Mouse (Mus musculus) E14TG2a.4 (cell line): ENCODE measurements around the gene Gucy2d.

Source experiments
- H3K27me3 ChIP-seq: 2 replicates; pipeline ENCODE4 v1.6.1; 2014; ENCODE audit warnings: low read length, control low read depth; ENCODE audit not compliant: insufficient read depth
- H3K36me3 ChIP-seq: 2 replicates; pipeline ENCODE4 v1.6.1; 2014; ENCODE audit warnings: low read length, control low read depth; ENCODE audit not compliant: insufficient read depth
- H3K4me1 ChIP-seq: replicated peaks from 2 replicates; pipeline ENCODE4 v1.6.1; 2014; ENCODE audit warnings: low read depth, low read length, control low read depth
- H3K4me3 ChIP-seq: replicated peaks from 2 replicates; pipeline ENCODE4 v1.5.1; 2014; ENCODE audit warnings: mild to moderate bottlenecking, low read length
- H3K9me3 ChIP-seq: 2 replicates; pipeline ENCODE4 v1.6.1; 2014; ENCODE audit warnings: low read length, control low read depth
- CTCF ChIP-seq: conservative IDR thresholded peaks from 2 replicates; pipeline ENCODE4 v1.5.1; 2014; ENCODE audit warnings: low read length
- NANOG ChIP-seq: IDR thresholded peaks from 2 replicates; pipeline ENCODE4 v1.6.1; 2014; ENCODE audit warnings: borderline replicate concordance, low read length, mixed read lengths
- POU5F1 ChIP-seq: IDR thresholded peaks from 2 replicates; pipeline ENCODE4 v1.6.1; 2014; ENCODE audit warnings: low read length, borderline replicate concordance

The Gucy2d gene

DNA sequence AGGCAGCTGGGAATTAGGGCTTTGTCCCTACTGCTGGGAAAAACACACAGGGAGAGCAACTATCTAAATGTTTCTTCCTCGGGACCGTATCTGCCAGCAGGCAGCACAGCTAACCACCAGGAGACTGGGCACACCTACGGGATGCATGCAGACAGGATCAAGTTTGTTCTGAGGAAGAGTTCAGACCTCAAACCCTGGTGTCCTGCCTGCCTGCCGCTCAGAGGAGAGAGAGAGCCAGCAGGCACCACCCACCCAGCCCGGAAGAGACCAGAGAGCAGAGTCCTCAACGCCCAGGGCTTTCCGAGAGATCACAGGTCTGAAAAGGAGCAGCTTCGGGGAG lies 43.0 kb downstream of the Gucy2d start:
- Histone ChIP-seq H3K36me3 (no peaks in the 10 kb centered on the region), H3K4me1 (no peaks in the 10 kb centered on the region), H3K27me3 (peaks cover 70% of the 10 kb centered on the region), H3K4me3 (no peak overlapping the region), H3K9me3 (peaks cover 5% of the 10 kb centered on the region; the same call in 1 of the 2 replicates)
- no peak for TF ChIP-seq POU5F1
- TF ChIP-seq NANOG, result no peak
- TF ChIP-seq CTCF, result no peak

DNA sequence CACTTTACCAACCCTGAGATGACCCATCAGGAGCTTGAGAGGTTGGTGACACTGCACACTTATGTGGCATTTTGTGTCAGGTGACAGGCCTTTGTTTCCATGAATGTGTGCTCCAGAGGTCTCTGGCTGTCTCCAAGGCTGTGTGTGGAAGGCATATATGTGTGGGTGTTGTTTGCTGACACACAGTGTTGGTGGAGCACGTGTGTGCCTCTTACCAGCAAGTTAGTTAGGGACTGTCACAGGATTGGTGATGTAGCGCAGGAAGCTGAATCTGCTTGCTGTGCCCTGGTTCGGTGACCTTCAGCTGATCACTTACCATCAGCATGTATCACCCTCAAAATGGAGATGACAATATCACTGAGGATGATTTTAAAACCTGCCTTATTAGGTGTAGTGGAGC lies 44.7 kb downstream of the Gucy2d start:
- peaks cover 5% of the 10 kb centered on the region; the same call in 1 of the 2 replicates for H3K9me3 ChIP-seq
- no peak for TF ChIP-seq POU5F1
- TF ChIP-seq CTCF, result no peak
- TF ChIP-seq NANOG, result no peak
- no peak overlapping the region for H3K4me3 ChIP-seq
- H3K4me1 ChIP-seq, result peaks cover 6% of the 10 kb centered on the region; the same call in 1 of the 2 replicates
- no peaks in the 10 kb centered on the region for H3K36me3 ChIP-seq
- peaks cover 74% of the 10 kb centered on the region for H3K27me3 ChIP-seq

DNA sequence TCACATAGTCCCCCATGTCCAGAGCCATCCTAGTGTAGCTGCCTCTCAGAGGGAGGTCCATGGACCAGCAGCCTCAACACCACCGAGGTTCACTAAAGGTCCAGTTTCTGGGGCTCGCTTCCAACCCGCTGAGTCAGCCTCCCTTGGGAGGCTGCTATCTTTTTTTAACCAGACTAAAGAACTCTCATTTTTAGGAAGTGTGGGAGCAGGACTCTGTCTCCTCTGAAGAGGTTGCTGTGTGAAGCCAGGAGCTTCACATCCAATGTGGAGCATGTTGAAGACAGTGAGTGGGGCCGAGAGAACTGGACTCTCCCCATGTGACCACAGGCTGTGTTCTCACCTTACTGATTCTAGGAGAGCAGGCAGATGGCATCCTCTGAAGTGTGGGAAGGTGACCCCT lies 45.3 kb downstream of the Gucy2d start:
- no peak for TF ChIP-seq NANOG
- TF ChIP-seq POU5F1, result no peak
- no peak for TF ChIP-seq CTCF
- Histone ChIP-seq H3K9me3 (peaks cover 5% of the 10 kb centered on the region; the same call in 1 of the 2 replicates), H3K27me3 (peaks cover 74% of the 10 kb centered on the region), H3K4me3 (no peak overlapping the region), H3K4me1 (peaks cover 11% of the 10 kb centered on the region), H3K36me3 (no peaks in the 10 kb centered on the region)

- Histone ChIP-seq H3K9me3 (peaks cover 5% of the 10 kb centered on the region; the same call in 1 of the 2 replicates), H3K4me3 (no peak overlapping the region), H3K4me1 (peaks cover 11% of the 10 kb centered on the region), H3K36me3 (no peaks in the 10 kb centered on the region), H3K27me3 (peaks cover 79% of the 10 kb centered on the region)
- TF ChIP-seq NANOG (no peak), CTCF (no peak), POU5F1 (no peak)
Observed at GRCm38 (mm10) chr7:98486471-98486917, 46.3 kb downstream of the Gucy2d start.

DNA sequence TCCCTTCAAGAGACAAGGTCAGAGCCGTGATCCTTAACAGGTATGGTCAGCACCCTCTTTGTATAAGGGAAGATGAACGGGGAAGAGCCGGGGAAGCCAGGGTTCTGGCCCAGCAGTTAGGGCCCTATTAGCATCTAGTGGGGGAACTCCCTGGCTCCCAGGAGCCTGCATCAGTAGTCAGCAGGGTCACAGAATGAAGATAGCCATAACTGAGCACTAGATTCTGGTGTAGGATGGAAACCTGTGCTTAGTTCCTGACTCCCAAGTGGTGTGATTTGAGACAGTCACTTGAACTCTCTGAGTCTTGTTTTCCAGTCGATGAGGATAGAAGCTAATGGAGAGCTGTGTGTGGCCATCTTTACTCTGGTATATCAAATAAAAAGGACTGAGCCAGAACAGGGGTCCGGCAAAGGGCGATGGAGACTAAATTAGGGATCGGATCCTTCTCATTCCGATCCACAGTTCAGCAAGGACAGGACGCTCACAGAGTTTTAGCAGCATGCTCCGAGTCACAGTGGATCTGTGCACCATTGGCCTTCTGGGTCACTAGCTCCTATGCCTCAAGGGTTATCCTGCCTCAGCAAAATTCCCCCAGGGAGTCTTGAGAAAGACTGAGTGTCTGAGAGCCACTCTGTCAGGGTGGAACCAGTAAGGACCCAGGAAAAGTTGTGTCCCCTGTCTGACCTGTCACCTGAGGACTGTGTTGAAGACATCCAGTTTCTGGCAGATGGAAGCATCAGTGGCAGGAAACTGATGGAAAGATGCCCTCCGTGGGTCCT lies 47.2 kb downstream of the Gucy2d start:
- peaks cover 5% of the 10 kb centered on the region; the same call in 1 of the 2 replicates for H3K9me3 ChIP-seq
- no peaks in the 10 kb centered on the region for H3K36me3 ChIP-seq
- peaks cover 18% of the 10 kb centered on the region for H3K4me1 ChIP-seq
- peaks cover 81% of the 10 kb centered on the region for H3K27me3 ChIP-seq
- TF ChIP-seq NANOG (no peak), POU5F1 (no peak), CTCF (no peak)
- no peak overlapping the region for H3K4me3 ChIP-seq

DNA sequence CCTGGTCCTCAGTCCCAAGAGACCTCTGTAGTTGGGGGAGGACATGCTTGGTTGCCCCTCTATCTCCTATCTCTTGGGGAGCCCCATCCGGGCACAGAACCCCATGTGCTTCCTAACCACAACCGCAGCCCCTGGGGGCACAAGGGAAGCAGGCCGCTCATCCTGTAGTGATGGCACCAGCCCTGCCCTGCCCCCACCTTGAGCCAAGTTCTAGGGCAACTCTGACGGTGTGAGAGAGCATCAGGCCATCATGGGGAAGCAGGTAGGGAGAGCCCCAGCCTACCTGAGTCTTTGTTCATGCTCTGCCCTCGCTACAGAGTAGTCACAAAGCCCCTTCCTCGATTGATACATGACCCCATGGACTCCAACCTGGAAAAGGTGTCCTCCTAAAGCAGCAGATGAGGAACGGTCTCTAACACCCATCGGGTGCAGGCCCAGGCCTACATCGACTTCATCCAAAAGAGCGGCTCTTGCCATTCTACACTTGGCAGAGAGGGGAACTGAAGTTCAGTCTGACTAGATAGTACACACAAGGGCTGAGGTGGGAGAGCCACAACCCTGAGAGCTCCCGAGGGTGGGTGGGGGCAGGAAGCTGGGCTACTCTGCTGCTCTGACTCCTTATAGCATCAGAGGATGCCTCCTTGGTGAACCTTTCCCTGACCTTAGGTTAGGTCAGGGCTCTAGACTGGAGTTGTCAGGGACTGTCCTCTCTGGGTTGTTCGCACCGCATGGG lies 48.3 kb downstream of the Gucy2d start:
- TF ChIP-seq NANOG, result no peak
- TF ChIP-seq POU5F1, result no peak
- TF ChIP-seq CTCF, result no peak
- H3K4me1 ChIP-seq, result peaks cover 23% of the 10 kb centered on the region
- no peak overlapping the region for H3K4me3 ChIP-seq
- H3K27me3 ChIP-seq, result peaks cover 75% of the 10 kb centered on the region
- H3K36me3 ChIP-seq, result no peaks in the 10 kb centered on the region
- H3K9me3 ChIP-seq, result peaks cover 5% of the 10 kb centered on the region; the same call in 1 of the 2 replicates

GRCm38 (mm10) chr7:98489131-98489530 lies 48.9 kb downstream of the Gucy2d start, which contains the start of gene Lrrc32:
Gene Lrrc32, plus strand, starts transcription at chr7:98489283.
- H3K4me1 ChIP-seq, result peaks cover 28% of the 10 kb centered on the region
- no peaks in the 10 kb centered on the region for H3K36me3 ChIP-seq
- TF ChIP-seq POU5F1 (no peak), CTCF (no peak), NANOG (no peak)
- H3K27me3 ChIP-seq, result peaks cover 75% of the 10 kb centered on the region
- peak within 1 kb of the TSS; percentile 76 for H3K4me3 ChIP-seq
- H3K9me3 ChIP-seq, result peaks cover 5% of the 10 kb centered on the region; the same call in 1 of the 2 replicates

DNA sequence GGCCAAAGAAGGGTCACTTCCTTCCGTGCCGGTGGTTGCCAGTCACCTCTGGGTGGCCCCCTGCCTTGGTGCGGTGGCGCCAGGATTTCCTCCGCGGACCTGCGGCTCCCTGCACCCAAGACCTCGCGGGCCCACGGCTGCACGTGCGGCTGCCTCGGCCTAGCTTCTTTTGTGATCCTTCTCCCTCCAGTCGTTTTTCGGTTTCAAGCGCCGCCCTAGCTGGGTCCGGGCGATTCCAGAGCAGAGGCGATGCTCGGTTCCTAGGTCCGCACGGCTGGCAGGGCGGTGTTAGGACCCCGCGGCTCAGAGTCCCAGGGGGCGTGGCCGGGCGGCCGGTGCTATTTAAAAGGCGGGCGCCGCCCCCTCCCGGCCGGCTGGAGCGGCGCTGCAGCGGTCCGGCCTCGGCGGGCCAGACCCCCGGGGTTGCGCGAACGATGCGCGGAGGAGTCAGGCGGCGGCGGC lies 49.4 kb downstream of the Gucy2d start:
- H3K4me3 ChIP-seq, result peak overlapping the region; percentile 76

More for the DNA sequence above, 49.4 kb downstream of the Gucy2d start:
- H3K4me1 ChIP-seq, result peaks cover 28% of the 10 kb centered on the region
- TF ChIP-seq CTCF (no peak), NANOG (no peak), POU5F1 (no peak)
- peaks cover 5% of the 10 kb centered on the region; the same call in 1 of the 2 replicates for H3K9me3 ChIP-seq
- no peaks in the 10 kb centered on the region for H3K36me3 ChIP-seq
- peaks cover 79% of the 10 kb centered on the region for H3K27me3 ChIP-seq
